Comparison of ENCODE assay signal across 8 mouse cellular contexts in genomic region chr7:80113989-80114388, GRCm38 (mm10). TPM values are rescaled to one million over a fixed set of nuclear protein-coding genes. Genes with fewer than 3 reads are reported as not detected.
A peak's percentile ranks its signal among the peaks of the same experiment; 100 is the strongest.
DNase-seq lines count a peak whose midpoint lies in the region; ATAC-seq and TF ChIP-seq lines count a peak whose summit lies in the region.

No protein-coding gene starts in this region.

- peak overlapping the region; percentile 98 for H3K27ac ChIP-seq in embryonic facial prominence, embryonic 10.5 days (replicated peaks)
- peak overlapping the region; percentile 99 for H3K27ac ChIP-seq in heart, embryonic 12.5 days (ENCODE audit: poor library complexity, severe bottlenecking)
- H3K27ac ChIP-seq in kidney, embryonic 15.5 days = peak overlapping the region; percentile 95
- peak overlapping the region; percentile 95 for H3K27ac ChIP-seq in lung, postnatal 0 days (ENCODE audit: low read length)

- peak overlapping the region; percentile 96 for H3K4me2 ChIP-seq in heart, embryonic 12.5 days
- H3K4me2 ChIP-seq in kidney, embryonic 15.5 days = peak overlapping the region; percentile 83
- peak overlapping the region; percentile 98 for H3K4me2 ChIP-seq in lung, postnatal 0 days (replicated peaks; ENCODE audit: low read depth, low read length)

- 0 out of 2 replicates have a peak, but pooled peaks have one; percentile 10 for TF ChIP-seq EP300 in lung, postnatal 0 days (IDR thresholded peaks at IDR 0.05)

- whole genome bisulfite sequencing in embryonic facial prominence, embryonic 10.5 days = 11% methylated on average over 10 of the region's 10 CpGs
- 10% methylated on average over 10 of the region's 10 CpGs for WGBS in heart, embryonic 12.5 days
- WGBS in kidney, embryonic 15.5 days = 7% methylated on average over 10 of the region's 10 CpGs
- WGBS in lung, postnatal 0 days = 8% methylated on average over 10 of the region's 10 CpGs

- 0 out of 2 replicates have a peak, but pooled peaks cover 3% of the 10 kb centered on the region for H3K27me3 ChIP-seq in embryonic facial prominence, embryonic 10.5 days (replicated peaks; ENCODE audit: low read depth, poor library complexity, severe bottlenecking)
- H3K27me3 ChIP-seq in heart, embryonic 12.5 days (replicated peaks) = no peaks in the 10 kb centered on the region
- H3K27me3 ChIP-seq in kidney, embryonic 15.5 days = no peaks in the 10 kb centered on the region
- H3K27me3 ChIP-seq in lung, postnatal 0 days (replicated peaks; ENCODE audit: insufficient read depth, low read length) = no peaks in the 10 kb centered on the region

- H3K9me3 ChIP-seq in embryonic facial prominence, embryonic 10.5 days = no peaks in the 10 kb centered on the region
- no peaks in the 10 kb centered on the region for H3K9me3 ChIP-seq in heart, embryonic 12.5 days (replicated peaks)
- no peaks in the 10 kb centered on the region for H3K9me3 ChIP-seq in kidney, embryonic 15.5 days (replicated peaks)
- H3K9me3 ChIP-seq in lung, postnatal 0 days (ENCODE audit: low read length) = no peaks in the 10 kb centered on the region

- DNase-seq in layer of hippocampus, adult 11-12 months (ENCODE audit: low spot score) = peak; percentile 42
- DNase-seq in layer of hippocampus, postnatal 25 days (ENCODE audit: extremely low spot score in 1 of 2, low spot score in 1 of 2) = no peak
- peak; percentile 61 for DNase-seq in embryonic facial prominence, embryonic 10.5 days (ENCODE audit: low spot score)
- peak; percentile 83 for DNase-seq in lung, postnatal 0 days (ENCODE audit: low spot score)
- DNase-seq in yolk sac, embryonic 10.5 days (ENCODE audit: low spot score) = peak; percentile 61
- DNase-seq in left cerebral cortex, adult 18-20 months (ENCODE audit: low spot score in 2 of 2) = no peak

- ATAC-seq in heart, embryonic 12.5 days (ENCODE audit: insufficient number of reproducible peaks, low FRiP score) = no peak
- peak; percentile 34 for ATAC-seq in kidney, embryonic 15.5 days (replicated peaks; ENCODE audit: low FRiP score)
- peak; percentile 34 for ATAC-seq in lung, postnatal 0 days

- TF ChIP-seq CTCF in lung, postnatal 0 days (IDR thresholded peaks at IDR 0.05) = no peak

- H3K36me3 ChIP-seq in embryonic facial prominence, embryonic 10.5 days (replicated peaks) = peaks cover 43% of the 10 kb centered on the region
- H3K36me3 ChIP-seq in heart, embryonic 12.5 days = peaks cover 26% of the 10 kb centered on the region
- peaks cover 23% of the 10 kb centered on the region for H3K36me3 ChIP-seq in kidney, embryonic 15.5 days
- no peaks in the 10 kb centered on the region for H3K36me3 ChIP-seq in lung, postnatal 0 days (ENCODE audit: insufficient read depth, low read length)

- H3K4me1 ChIP-seq in embryonic facial prominence, embryonic 10.5 days = peaks cover 57% of the 10 kb centered on the region
- peaks cover 61% of the 10 kb centered on the region for H3K4me1 ChIP-seq in heart, embryonic 12.5 days (replicated peaks)
- H3K4me1 ChIP-seq in kidney, embryonic 15.5 days = peaks cover 49% of the 10 kb centered on the region
- H3K4me1 ChIP-seq in lung, postnatal 0 days (ENCODE audit: insufficient read depth, low read depth, low read length) = peaks cover 13% of the 10 kb centered on the region; the same call in 1 of the 2 replicates

- H3K9ac ChIP-seq in heart, embryonic 12.5 days = peak overlapping the region; percentile 97
- peak overlapping the region; percentile 85 for H3K9ac ChIP-seq in kidney, embryonic 15.5 days
- peak overlapping the region; percentile 79 for H3K9ac ChIP-seq in lung, postnatal 0 days (replicated peaks; ENCODE audit: low read depth)

- peak overlapping the region; percentile 91 for H3K4me3 ChIP-seq in embryonic facial prominence, embryonic 10.5 days
- peak overlapping the region; percentile 83 for H3K4me3 ChIP-seq in heart, embryonic 12.5 days
- H3K4me3 ChIP-seq in kidney, embryonic 15.5 days (replicated peaks) = peak overlapping the region; percentile 83
- H3K4me3 ChIP-seq in lung, postnatal 0 days (ENCODE audit: low read depth, low read length) = peak overlapping the region; percentile 86

RNA-seq across cellular contexts. Expression of gene Idh2, which starts 1.2 kb away (rescaled TPM):
- 10 to 100 TPM; 62.2 to 67.0 TPM for total RNA-seq in layer of hippocampus, postnatal 25 days (2021)
- polyA plus RNA-seq in embryonic facial prominence, embryonic 10.5 days (2016; fragmentation: Nextera tagmentation; extraction: Ambion mirVana) = 522 and 534 TPM in 2 replicates
- 1,569 and 1,607 TPM in 2 replicates for polyA plus RNA-seq in heart, embryonic 12.5 days (2016; fragmentation: Nextera tagmentation; extraction: Ambion mirVana)
- 633 and 674 TPM in 2 replicates for polyA plus RNA-seq in kidney, embryonic 15.5 days (2015; fragmentation: Nextera tagmentation; extraction: Ambion mirVana)
- 296 and 298 TPM in 2 replicates for polyA plus RNA-seq in lung, postnatal 0 days (2015; fragmentation: Nextera tagmentation; extraction: Ambion mirVana)
- total RNA-seq in left cerebral cortex, adult 18-20 months (2021) = 10 to 100 TPM; 51.5 to 63.4 TPM

Comparison
In these comparisons a context has a peak if more than half of its experiments do, and no peak if none do; other contexts are left out.
1. DNase-seq: peak in layer of hippocampus, adult 11-12 months (single experiment), embryonic facial prominence, embryonic 10.5 days (single experiment), lung, postnatal 0 days (single experiment) and yolk sac, embryonic 10.5 days (single experiment); none in layer of hippocampus, postnatal 25 days (0 of 2) and left cerebral cortex, adult 18-20 months (0 of 2).
2. Peak in every context shown above with its lines, with median percentiles within 50 percentile points of each other: H3K27ac ChIP-seq, H3K4me3 ChIP-seq, H3K4me2 ChIP-seq and H3K9ac ChIP-seq.